Mouse (Mus musculus) MEL (cell line): ENCODE data around the gene Tango2. TPM values are rescaled to one million over a fixed set of nuclear protein-coding genes. Genes with fewer than 3 reads are reported as not detected.

Experiments
- DNase-seq: peaks from one replicate; pipeline ENCODE4 v3.0.0; 2011; ENCODE audit warnings: low read depth, low spot score
- H3K27ac ChIP-seq: 2 replicates; pipeline ENCODE4 v1.5.1; 2012; ENCODE audit warnings: low read depth, mild to moderate bottlenecking, control low read depth, low read length, moderate library complexity; ENCODE audit not compliant: control insufficient read depth
- H3K27me3 ChIP-seq, 2 experiments: fragments of 150-350 bp in 1 of 2; sonication (generic) in 1 of 2; 2 replicates each; pipeline ENCODE4 v1.6.1; 2012; ENCODE audit warnings: low read length in 2 of 2, mild to moderate bottlenecking in 2 of 2, improper control_type of control experiment in 1 of 2, moderate library complexity in 1 of 2; ENCODE audit not compliant: insufficient read depth in 2 of 2, control insufficient read depth in 1 of 2
- H3K36me3 ChIP-seq, 2 experiments: 2 replicates each; pipeline ENCODE4 v1.6.1; 2012 to 2014; ENCODE audit warnings: low read length in 2 of 2, improper control_type of control experiment in 1 of 2, inconsistent platforms in 1 of 2, mild to moderate bottlenecking in 1 of 2; ENCODE audit not compliant: insufficient read depth in 2 of 2, control insufficient read depth in 1 of 2
- H3K4me1 ChIP-seq, 2 experiments: fragments of 150-350 bp in 1 of 2; sonication (generic) in 1 of 2; 2 replicates each; pipeline ENCODE4 v1.6.1; 2012; ENCODE audit warnings: low read length in 2 of 2, improper control_type of control experiment in 1 of 2, mild to moderate bottlenecking in 1 of 2; ENCODE audit not compliant: insufficient read depth in 2 of 2, control insufficient read depth in 1 of 2
- H3K4me3 ChIP-seq, 2 experiments: fragments of 150-350 bp in 1 of 2; sonication (generic) in 1 of 2; 2 replicates each; pipeline ENCODE4 v1.5.1; 2012; ENCODE audit warnings: low read depth in 2 of 2, low read length in 2 of 2, mild to moderate bottlenecking in 2 of 2, moderate library complexity in 2 of 2, control low read depth in 1 of 2, improper control_type of control experiment in 1 of 2; ENCODE audit not compliant: control insufficient read depth in 1 of 2, insufficient read depth in 1 of 2
- H3K79me2 ChIP-seq: 2 replicates; pipeline ENCODE4 v1.6.1; 2012; ENCODE audit warnings: mild to moderate bottlenecking, low read length, moderate library complexity; ENCODE audit not compliant: control insufficient read depth, poor library complexity, insufficient read depth
- H3K9ac ChIP-seq: 2 replicates; pipeline ENCODE4 v1.6.1; 2012; ENCODE audit warnings: low read depth, mild to moderate bottlenecking, control low read depth, low read length, moderate library complexity; ENCODE audit not compliant: control insufficient read depth, poor library complexity, severe bottlenecking
- H3K9me3 ChIP-seq: fragments of 150-350 bp; sonication (generic); replicated peaks from 2 replicates; pipeline ENCODE4 v1.6.1; 2012; ENCODE audit warnings: mild to moderate bottlenecking, low read length, improper control_type of control experiment, moderate library complexity; ENCODE audit not compliant: insufficient read depth
- BHLHE40 ChIP-seq: IDR thresholded peaks from 2 replicates; pipeline ENCODE4 v1.6.1; 2012; ENCODE audit warnings: low read depth, mild to moderate bottlenecking, inconsistent platforms, low read length, improper control_type of control experiment, borderline replicate concordance
- CHD1 ChIP-seq: IDR thresholded peaks from 2 replicates; pipeline ENCODE4 v1.6.1; 2012; ENCODE audit warnings: low read depth, mild to moderate bottlenecking, inconsistent platforms, low read length, improper control_type of control experiment
- CTCF ChIP-seq, 3 experiments: IDR thresholded peaks in 2 of 3; conservative IDR thresholded peaks in 1 of 3; 2 replicates each; pipeline ENCODE4 v1.5.1; 2011 to 2012; ENCODE audit warnings: low read length in 3 of 3, low read depth in 2 of 3, mild to moderate bottlenecking in 2 of 3, improper control_type of control experiment in 1 of 3, inconsistent platforms in 1 of 3, mixed read lengths in 1 of 3, moderate library complexity in 1 of 3; ENCODE audit not compliant: control insufficient read depth in 1 of 3, insufficient read depth in 1 of 3, poor library complexity in 1 of 3, severe bottlenecking in 1 of 3
- E2F4 ChIP-seq: IDR thresholded peaks from 2 replicates; pipeline ENCODE4 v1.6.1; 2011; ENCODE audit warnings: low read depth, low read length, improper control_type of control experiment, borderline replicate concordance
- ELF1 ChIP-seq: IDR thresholded peaks from 2 replicates; pipeline ENCODE4 v1.6.1; 2014; ENCODE audit warnings: low read depth, mild to moderate bottlenecking, inconsistent platforms, low read length, improper control_type of control experiment, moderate library complexity
- GATA1 ChIP-seq: IDR thresholded peaks from 2 replicates; pipeline ENCODE4 v1.6.1; 2011; ENCODE audit warnings: low read depth, low read length, improper control_type of control experiment
- JUND ChIP-seq: IDR thresholded peaks from 2 replicates; pipeline ENCODE4 v1.6.1; 2011; ENCODE audit warnings: low read depth, mild to moderate bottlenecking, improper control_type of control experiment, low read length
- MAFK ChIP-seq: IDR thresholded peaks from 2 replicates; pipeline ENCODE4 v1.6.1; 2011; ENCODE audit warnings: low read depth, mild to moderate bottlenecking, low read length, improper control_type of control experiment, borderline replicate concordance
- MEF2A ChIP-seq: IDR thresholded peaks from 2 replicates; pipeline ENCODE4 v1.6.1; 2014; ENCODE audit warnings: low read depth, mild to moderate bottlenecking, inconsistent platforms, low read length, improper control_type of control experiment; ENCODE audit not compliant: poor library complexity, insufficient replicate concordance, severe bottlenecking; ENCODE audit errors: extremely low read depth
- MXI1 ChIP-seq: IDR thresholded peaks from 2 replicates; pipeline ENCODE4 v1.6.1; 2011; ENCODE audit warnings: mild to moderate bottlenecking, low read depth, low read length, improper control_type of control experiment
- NELFE ChIP-seq: IDR thresholded peaks from 2 replicates; pipeline ENCODE4 v1.6.1; 2011; ENCODE audit warnings: low read depth, low read length, improper control_type of control experiment
- NRF1 ChIP-seq: IDR thresholded peaks from 2 replicates; pipeline ENCODE4 v1.6.1; 2014; ENCODE audit warnings: low read depth, mild to moderate bottlenecking, inconsistent platforms, low read length, improper control_type of control experiment, moderate library complexity; ENCODE audit not compliant: poor library complexity, insufficient read depth, severe bottlenecking
- POLR2A ChIP-seq, 2 experiments: IDR thresholded peaks; 2 replicates each; pipeline ENCODE4 v1.6.1; 2011 to 2012; ENCODE audit warnings: low read length in 2 of 2, mild to moderate bottlenecking in 2 of 2, control low read depth in 1 of 2, improper control_type of control experiment in 1 of 2, low read depth in 1 of 2, moderate library complexity in 1 of 2; ENCODE audit not compliant: control insufficient read depth in 1 of 2, insufficient read depth in 1 of 2, poor library complexity in 1 of 2
- RAD21 ChIP-seq: IDR thresholded peaks from 2 replicates; pipeline ENCODE4 v1.6.1; 2011; ENCODE audit warnings: mild to moderate bottlenecking, low read depth, low read length, improper control_type of control experiment
- RCOR1 ChIP-seq: IDR thresholded peaks from 2 replicates; pipeline ENCODE4 v1.6.1; 2012; ENCODE audit warnings: low read depth, mild to moderate bottlenecking, inconsistent platforms, low read length, improper control_type of control experiment
- SIN3A ChIP-seq: IDR thresholded peaks from 2 replicates; pipeline ENCODE4 v1.6.1; 2012; ENCODE audit warnings: low read length, improper control_type of control experiment, inconsistent platforms
- SMC3 ChIP-seq: IDR thresholded peaks from 2 replicates; pipeline ENCODE4 v1.6.1; 2011; ENCODE audit warnings: low read depth, low read length, improper control_type of control experiment
- TAL1 ChIP-seq: IDR thresholded peaks from 2 replicates; pipeline ENCODE4 v1.6.1; 2012; ENCODE audit warnings: mild to moderate bottlenecking, inconsistent platforms, low read length, moderate library complexity, mixed read lengths
- TBP ChIP-seq: IDR thresholded peaks from 2 replicates; pipeline ENCODE4 v1.8.0; 2011; ENCODE audit warnings: low read depth, low read length, improper control_type of control experiment
- USF2 ChIP-seq, 2 experiments: IDR thresholded peaks; 2 replicates each; pipeline ENCODE4 v1.6.1; 2011 to 2012; ENCODE audit warnings: improper control_type of control experiment in 2 of 2, low read length in 2 of 2, borderline replicate concordance in 1 of 2, inconsistent platforms in 1 of 2, low read depth in 1 of 2, mild to moderate bottlenecking in 1 of 2; ENCODE audit not compliant: insufficient read depth in 1 of 2
- ZKSCAN1 ChIP-seq: IDR thresholded peaks from 2 replicates; pipeline ENCODE4 v1.6.1; 2012; ENCODE audit warnings: low read depth, mild to moderate bottlenecking, inconsistent platforms, low read length, improper control_type of control experiment, moderate library complexity
- ZMIZ1 ChIP-seq: IDR thresholded peaks from 2 replicates; pipeline ENCODE4 v1.6.1; 2012; ENCODE audit warnings: low read depth, mild to moderate bottlenecking, inconsistent platforms, low read length, improper control_type of control experiment, moderate library complexity
- polyA plus RNA-seq, 2 experiments: library from polyadenylated mRNA; stranded (reverse) in 1 of 2; unstranded in 1 of 2; fragments of >175 nt in 1 of 2; fragments of >200 nt in 1 of 2; gene quantifications; 2 replicates each; pipeline versions ENCODE4 v1.2.1 to v1.2.4; 2012; ENCODE audit warnings: low replicate concordance in 2 of 2, low read depth in 1 of 2; ENCODE audit not compliant: insufficient read length in 2 of 2, insufficient read depth in 1 of 2, missing spikeins in 1 of 2
- total RNA-seq: library from RNA; depleted of rRNA; stranded (reverse); fragments of 300-350 nt; gene quantifications from 2 replicates; pipeline ENCODE4 v1.2.3, GENCODE M21; 2012

Gene Tango2
- total and polyA plus RNA-seq, 3 experiments: 55.9 to 98.3 TPM; not detected in 1

DNA sequence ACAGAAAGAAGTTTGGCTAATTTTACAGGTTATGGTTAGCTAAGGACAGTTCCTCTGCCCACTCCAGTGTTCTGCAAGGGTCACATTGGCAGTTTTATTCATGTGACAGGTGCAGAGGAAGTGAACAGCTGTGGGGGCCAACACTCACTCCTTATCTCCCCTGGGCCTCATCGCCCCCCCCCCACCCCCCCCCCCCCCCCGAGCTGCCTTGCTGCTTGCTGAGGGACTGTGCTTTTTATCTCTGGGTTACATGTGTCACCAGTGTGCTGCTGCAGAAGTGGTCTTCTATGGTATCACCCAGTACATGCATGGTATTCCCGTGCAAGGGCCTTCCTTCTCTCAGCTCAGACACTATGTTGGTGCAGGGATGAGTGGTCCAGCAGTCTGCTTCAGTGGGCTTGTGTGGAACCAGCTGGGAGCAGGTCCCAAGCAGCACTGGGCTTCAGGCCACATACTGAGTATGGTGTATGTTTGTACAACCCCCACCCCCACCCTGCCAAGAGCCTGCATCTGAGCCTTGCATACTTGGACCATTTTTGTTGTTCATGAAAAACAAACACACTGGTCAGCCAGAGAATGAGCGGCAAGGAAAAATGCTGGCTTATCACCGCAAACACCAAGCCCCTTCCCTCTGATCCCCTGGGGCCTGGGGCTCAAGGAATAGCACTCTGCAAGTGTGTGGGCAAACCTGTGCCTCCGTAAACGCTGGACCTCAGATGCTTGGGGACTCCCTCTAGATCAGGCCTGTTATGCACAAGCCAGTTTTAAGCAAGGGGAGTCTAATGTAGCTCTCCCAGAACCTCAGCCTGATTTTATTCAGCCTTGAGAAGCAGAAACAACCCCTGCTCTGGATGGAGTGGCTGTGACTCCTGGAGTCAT is 40.0 kb upstream of the Tango2 start (continued):
- no peak; the same call in 1 of the 2 replicates for TF ChIP-seq RCOR1
- TF ChIP-seq POLR2A (IDR thresholded peaks at IDR 0.05; ENCODE audit: control insufficient read depth in 1 of 2, insufficient read depth in 1 of 2, low read depth in 1 of 2, low read length in 2 of 2, poor library complexity in 1 of 2): no peak
- 0 out of 2 replicates have a peak, but pooled peaks have one; percentile 10 for TF ChIP-seq ELF1
- no peak for TF ChIP-seq MAFK
- TF ChIP-seq SIN3A: peak; percentile 76
- TF ChIP-seq CTCF (IDR thresholded peaks at IDR 0.05 in 2 of 3, conservative IDR thresholded peaks at IDR 0.05 in 1 of 3; ENCODE audit: control insufficient read depth in 1 of 3, insufficient read depth in 1 of 3, low read depth in 2 of 3, low read length in 3 of 3, poor library complexity in 1 of 3, severe bottlenecking in 1 of 3): no peak
- no peak for TF ChIP-seq NRF1
- no peak for TF ChIP-seq RAD21
- no peak for TF ChIP-seq ZKSCAN1
- peak; percentile 92 for TF ChIP-seq TAL1
- TF ChIP-seq JUND: no peak
- no peak for TF ChIP-seq TBP
- peak; percentile 95 for TF ChIP-seq BHLHE40
- TF ChIP-seq ZMIZ1: no peak
- TF ChIP-seq GATA1: peak; percentile 82

GRCm38 (mm10) chr16:18386972-18387371 is 39.1 kb upstream of the Tango2 start:
- Histone ChIP-seq H3K4me1 (peaks cover 14 to 36% of the 10 kb centered on the region in 2 experiments), H3K79me2 (no peaks in the 10 kb centered on the region), H3K4me3 (no peak overlapping the region), H3K36me3 (peaks cover 0 to 25% of the 10 kb centered on the region in 2 experiments; a peak in 2 of 4 replicates), H3K9ac (0 out of 2 replicates have a peak overlapping the region, but pooled peaks have one; percentile 18), H3K27ac (peak overlapping the region; percentile 86), H3K27me3 (no peaks in the 10 kb centered on the region), H3K9me3 (no peaks in the 10 kb centered on the region)
- peak; percentile 35 for DNase-seq
- no peak for TF ChIP-seq E2F4
- no peak for TF ChIP-seq POLR2A (IDR thresholded peaks at IDR 0.05; ENCODE audit: control insufficient read depth in 1 of 2, insufficient read depth in 1 of 2, low read depth in 1 of 2, low read length in 2 of 2, poor library complexity in 1 of 2)
- TF ChIP-seq CHD1: no peak
- TF ChIP-seq MXI1: no peak
- no peak for TF ChIP-seq SMC3
- TF ChIP-seq NELFE: no peak
- no peak for TF ChIP-seq MEF2A
- TF ChIP-seq NRF1: no peak
- no peak for TF ChIP-seq USF2 (IDR thresholded peaks at IDR 0.05; ENCODE audit: borderline replicate concordance in 1 of 2, insufficient read depth in 1 of 2, low read depth in 1 of 2, low read length in 2 of 2)
